Mouse (Mus musculus) myocyte (in vitro differentiated cells): ENCODE data around the gene Sub1.

Experiments used
- CEBPB ChIP-seq: IDR thresholded peaks from 2 replicates; pipeline ENCODE4 v1.6.1; 2011; ENCODE audit warnings: mild to moderate bottlenecking, moderate library complexity; ENCODE audit not compliant: poor library complexity, insufficient read depth, severe bottlenecking
- E2F4 ChIP-seq: IDR thresholded peaks from one replicate; pipeline ENCODE4 v1.6.1; 2011; ENCODE audit warnings: mild to moderate bottlenecking, control low read depth, moderate library complexity; ENCODE audit not compliant: insufficient read depth
- MAX ChIP-seq: IDR thresholded peaks from one replicate; pipeline ENCODE4 v1.6.1; 2011; ENCODE audit warnings: low read depth, mild to moderate bottlenecking, control low read depth
- MYOD1 ChIP-seq, 3 experiments: IDR thresholded peaks; one replicate each; pipeline ENCODE4 v1.6.1; 2011; ENCODE audit warnings: control low read depth in 2 of 3, low read depth in 2 of 3, mild to moderate bottlenecking in 2 of 3, moderate library complexity in 1 of 3; ENCODE audit not compliant: insufficient read length in 2 of 3, control insufficient read depth in 1 of 3
- MYOG ChIP-seq, 3 experiments: IDR thresholded peaks; one replicate each; pipeline ENCODE4 v1.6.1; 2011; ENCODE audit warnings: control low read depth in 2 of 3, low read depth in 2 of 3, mild to moderate bottlenecking in 2 of 3; ENCODE audit not compliant: insufficient read length in 2 of 3, control insufficient read depth in 1 of 3, insufficient read depth in 1 of 3
- POLR2A ChIP-seq: IDR thresholded peaks from one replicate; pipeline ENCODE4 v1.6.1; 2011; ENCODE audit warnings: low read depth, mild to moderate bottlenecking, control low read depth, moderate library complexity; ENCODE audit not compliant: insufficient read length
- POLR2AphosphoS2 ChIP-seq: IDR thresholded peaks from one replicate; pipeline ENCODE4 v1.6.1; 2011; ENCODE audit warnings: low read depth, control low read depth; ENCODE audit not compliant: insufficient read length
- REST ChIP-seq: IDR thresholded peaks from one replicate; pipeline ENCODE4 v1.6.1; 2011; ENCODE audit warnings: mild to moderate bottlenecking, control low read depth, moderate library complexity; ENCODE audit not compliant: insufficient read depth, insufficient read length
- SRF ChIP-seq: IDR thresholded peaks from one replicate; pipeline ENCODE4 v1.6.1; 2011; ENCODE audit warnings: low read depth; ENCODE audit not compliant: control insufficient read depth, insufficient read length
- TCF12 ChIP-seq: IDR thresholded peaks from one replicate; pipeline ENCODE4 v1.6.1; 2011; ENCODE audit warnings: mild to moderate bottlenecking, control low read depth; ENCODE audit not compliant: poor library complexity, insufficient read depth, severe bottlenecking
- TCF3 ChIP-seq: IDR thresholded peaks from one replicate; pipeline ENCODE4 v1.6.1; 2011; ENCODE audit warnings: low read depth, control low read depth; ENCODE audit not compliant: insufficient read length
- USF1 ChIP-seq: IDR thresholded peaks from one replicate; pipeline ENCODE4 v1.6.1; 2011; ENCODE audit warnings: low read depth, mild to moderate bottlenecking, control low read depth, moderate library complexity

DNA sequence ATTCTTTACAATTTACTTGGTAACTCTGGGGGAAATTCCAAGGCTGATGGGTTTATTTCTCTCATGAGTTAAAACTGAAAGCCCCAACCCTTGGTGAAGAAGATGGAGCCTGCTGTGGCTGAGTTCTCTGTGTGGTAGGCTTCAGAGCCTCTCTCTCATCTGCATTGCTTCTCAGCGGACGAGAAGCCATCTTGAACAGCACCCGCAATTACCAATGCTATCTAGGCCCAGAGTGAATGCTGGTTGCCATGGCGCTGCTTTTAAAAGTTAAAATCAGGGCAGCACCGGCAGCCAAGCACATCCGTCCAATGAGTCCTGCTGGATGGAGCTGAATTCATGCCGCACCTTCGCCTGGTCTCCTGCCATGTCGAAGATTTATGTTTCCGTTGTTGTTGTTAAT lies 42.5 kb upstream of the Sub1 start:
- TF ChIP-seq POLR2A: no peak
- no peak for TF ChIP-seq MAX
- no peak for TF ChIP-seq CEBPB
- no peak for TF ChIP-seq POLR2AphosphoS2
- TF ChIP-seq REST: no peak
- no peak for TF ChIP-seq E2F4
- TF ChIP-seq USF1: no peak
- TF ChIP-seq MYOD1 (IDR thresholded peaks at IDR 0.05; ENCODE audit: control insufficient read depth in 1 of 3, insufficient read length in 2 of 3, low read depth in 2 of 3): no peak
- no peak for TF ChIP-seq MYOG (IDR thresholded peaks at IDR 0.05; ENCODE audit: control insufficient read depth in 1 of 3, insufficient read depth in 1 of 3, insufficient read length in 2 of 3, low read depth in 2 of 3)
- TF ChIP-seq SRF: no peak
- no peak for TF ChIP-seq TCF12
- TF ChIP-seq TCF3: no peak
